Mouse (Mus musculus): ENCODE results near the gene Ppm1f.
"Not testable (repeated sequence)": the region's sequence is repeated elsewhere in the genome, so short reads cannot be mapped to it uniquely, and the experiment has no call there.

Gene Ppm1f

GRCm38 (mm10) chr16:16911641-16912597, 15.7 kb downstream of the Ppm1f start:
- peak; percentile 82 for DNase-seq (ENCODE audit: low spot score)

GRCm38 (mm10) chr16:16913440-16913839, 17.2 kb downstream of the Ppm1f start:
- DNase-seq (ENCODE audit: low spot score): no peak

GRCm38 (mm10) chr16:16918441-16919117, 22.3 kb downstream of the Ppm1f start:
- no peak for DNase-seq (ENCODE audit: low spot score)

GRCm38 (mm10) chr16:16921021-16921435, 24.8 kb downstream of the Ppm1f start:
- peak; percentile 83 for DNase-seq (ENCODE audit: low spot score)

GRCm38 (mm10) chr16:16924481-16924880, 28.2 kb downstream of the Ppm1f start:
- no peak for DNase-seq (ENCODE audit: low spot score)

GRCm38 (mm10) chr16:16926536-16926935, 30.3 kb downstream of the Ppm1f start:
- no peak for DNase-seq (ENCODE audit: low spot score)

- not testable (repeated sequence) for DNase-seq (ENCODE audit: low spot score)
Measured at GRCm38 (mm10) chr16:16928908-16929307, 32.6 kb downstream of the Ppm1f start.

- no peak for DNase-seq (ENCODE audit: low spot score)
Measured at GRCm38 (mm10) chr16:16930326-16930725, 34.1 kb downstream of the Ppm1f start.

- no peak for DNase-seq (ENCODE audit: low spot score)
Measured at GRCm38 (mm10) chr16:16930810-16931296, 34.6 kb downstream of the Ppm1f start.

GRCm38 (mm10) chr16:16939543-16939942, 43.3 kb downstream of the Ppm1f start:
- DNase-seq (ENCODE audit: low spot score): no peak

- no peak for DNase-seq (ENCODE audit: low spot score)
Measured at GRCm38 (mm10) chr16:16941078-16941477, 44.8 kb downstream of the Ppm1f start.

GRCm38 (mm10) chr16:16958575-16958974, 62.3 kb downstream of the Ppm1f start:
- DNase-seq (ENCODE audit: low spot score): no peak

GRCm38 (mm10) chr16:16959907-16960306, 63.6 kb downstream of the Ppm1f start:
- DNase-seq (ENCODE audit: low spot score): no peak

GRCm38 (mm10) chr16:16965149-16965548, 68.9 kb downstream of the Ppm1f start:
- DNase-seq (ENCODE audit: low spot score): no peak

GRCm38 (mm10) chr16:16966290-16966689, 70.0 kb downstream of the Ppm1f start:
- no peak for DNase-seq (ENCODE audit: low spot score)
